Mouse (Mus musculus): ENCODE data around the gene Col27a1.
A peak's percentile ranks its signal among the peaks of the same experiment; 100 is the strongest.

DNA sequence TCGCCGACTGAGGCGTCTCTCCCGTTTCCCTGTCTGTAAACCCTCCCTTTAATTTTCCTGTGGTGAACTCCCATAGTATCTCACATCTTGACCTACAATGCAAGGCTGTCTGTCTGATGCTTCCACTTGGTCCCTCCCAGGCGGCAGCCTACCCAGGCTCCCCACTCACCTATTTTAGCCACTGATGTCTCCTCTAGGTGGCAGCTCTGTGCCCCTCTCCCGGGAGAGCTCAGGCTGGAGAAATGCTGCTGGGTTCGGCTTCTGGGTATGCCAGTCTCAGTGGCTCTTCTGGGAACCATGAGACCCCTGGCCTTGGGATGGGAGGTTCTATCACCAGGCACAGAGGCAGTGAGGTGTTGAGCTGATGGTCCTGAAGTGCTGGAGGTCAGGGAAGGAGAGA, 163.7 kb downstream of the Col27a1 start:
- TF ChIP-seq CTCF (IDR thresholded peaks at IDR 0.05) (peak; percentile 51), EP300 (IDR thresholded peaks at IDR 0.05) (no peak)
